Mouse (Mus musculus): ENCODE results near the gene Ptprt. TPM values are rescaled to one million over a fixed set of nuclear protein-coding genes. Genes with fewer than 3 reads are reported as not detected.

The Ptprt gene
- polyA plus RNA-seq, 1 experiment from 2014 or later: 4.6 TPM

DNA sequence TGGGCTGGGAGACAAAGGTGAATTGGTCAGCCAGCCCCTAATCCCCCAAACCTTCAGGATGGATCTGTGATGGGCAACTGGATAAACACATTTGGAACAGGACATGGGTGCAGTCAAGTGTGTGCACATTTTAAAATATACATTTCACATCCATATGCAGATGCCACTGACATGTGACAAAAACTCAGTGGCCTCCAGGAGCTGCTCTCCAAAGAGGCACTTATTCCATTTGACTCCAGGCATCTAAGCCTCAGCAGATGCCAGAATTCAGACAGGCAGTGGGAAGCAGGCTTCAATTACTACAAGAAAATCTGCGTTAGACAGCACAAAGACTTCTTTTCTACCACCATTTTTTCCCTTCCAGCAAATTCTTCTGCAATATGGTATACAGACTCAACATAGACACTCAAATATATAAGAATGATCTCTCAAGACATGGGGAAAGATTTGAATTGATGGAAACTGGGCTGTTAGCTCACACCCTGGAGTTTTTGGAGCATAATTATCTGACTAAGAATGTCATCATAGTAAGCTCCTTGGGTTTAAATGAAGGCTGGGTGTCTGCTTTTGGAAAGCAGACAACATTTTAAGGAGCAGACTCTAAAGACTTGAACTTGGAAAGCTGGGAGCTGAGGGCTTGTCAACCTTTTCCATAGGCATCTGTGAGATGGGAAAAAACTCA is 580.1 kb downstream of the Ptprt start:
- Histone ChIP-seq H3K27ac (ENCODE audit: low read depth, low read length) (no peak overlapping the region), H3K4me2 (replicated peaks; ENCODE audit: low read depth, low read length) (no peak overlapping the region), H3K4me3 (ENCODE audit: low read length) (no peak overlapping the region), H3K27me3 (ENCODE audit: control insufficient read depth, insufficient read depth, low read length) (no peaks in the 10 kb centered on the region), H3K36me3 (ENCODE audit: control insufficient read depth, insufficient read depth, low read length) (no peaks in the 10 kb centered on the region), H3K4me1 (ENCODE audit: control insufficient read depth, insufficient read depth, low read length) (no peaks in the 10 kb centered on the region), H3K9ac (ENCODE audit: low read depth, low read length) (no peak overlapping the region), H3K9me3 (ENCODE audit: control insufficient read depth, low read length) (no peaks in the 10 kb centered on the region)
- no peak for ATAC-seq (ENCODE audit: low FRiP score, low TSS enrichment)
- 61% methylated on average over 1 of the region's 1 CpGs for WGBS

DNA sequence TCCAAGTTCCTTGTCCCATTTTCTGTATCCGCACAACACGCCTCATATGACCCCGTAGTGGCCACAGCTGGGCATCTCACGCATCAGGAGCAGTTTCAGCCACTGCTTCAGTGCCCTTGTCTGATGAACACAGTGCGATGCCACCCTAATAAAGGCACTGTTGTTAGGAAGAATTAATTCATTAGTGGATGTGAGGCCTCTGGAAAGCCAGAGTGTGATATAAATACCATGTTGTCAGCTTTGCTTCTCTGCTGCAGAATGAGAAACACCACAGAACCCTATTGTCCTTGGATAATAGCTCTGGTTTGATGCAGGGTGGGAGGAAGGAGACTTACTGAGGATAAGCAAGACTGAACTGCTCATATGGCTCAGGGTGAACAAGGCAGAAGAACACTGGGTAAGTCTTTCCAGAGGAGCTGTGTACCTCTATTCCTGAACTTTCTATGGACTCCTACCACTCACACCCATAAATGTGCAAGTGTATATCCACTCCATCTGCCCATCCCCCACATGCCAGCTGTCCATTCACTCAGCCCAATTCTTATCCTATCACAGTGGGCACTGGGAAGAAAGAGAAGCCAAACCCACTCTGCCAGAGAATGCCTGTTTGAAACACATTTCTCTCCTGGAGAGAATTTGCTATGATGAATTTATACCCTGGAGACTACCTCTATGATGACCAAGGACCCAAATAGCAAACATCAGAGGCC is 582.2 kb downstream of the Ptprt start:
- no peak for ATAC-seq (ENCODE audit: low FRiP score, low TSS enrichment)
- Histone ChIP-seq H3K27ac (ENCODE audit: low read depth, low read length) (no peak overlapping the region), H3K9ac (ENCODE audit: low read depth, low read length) (no peak overlapping the region), H3K4me3 (ENCODE audit: low read length) (no peak overlapping the region), H3K4me2 (replicated peaks; ENCODE audit: low read depth, low read length) (no peak overlapping the region), H3K36me3 (ENCODE audit: control insufficient read depth, insufficient read depth, low read length) (no peaks in the 10 kb centered on the region), H3K9me3 (ENCODE audit: control insufficient read depth, low read length) (no peaks in the 10 kb centered on the region), H3K27me3 (ENCODE audit: control insufficient read depth, insufficient read depth, low read length) (no peaks in the 10 kb centered on the region), H3K4me1 (ENCODE audit: control insufficient read depth, insufficient read depth, low read length) (no peaks in the 10 kb centered on the region)
- WGBS: 89% methylated on average over 5 of the region's 5 CpGs

- H3K4me3 ChIP-seq (ENCODE audit: low read length): no peak overlapping the region
- no peak for ATAC-seq (ENCODE audit: low FRiP score, low TSS enrichment)
- H3K9ac ChIP-seq (ENCODE audit: low read depth, low read length): no peak overlapping the region
Measured at GRCm38 (mm10) chr2:162052816-162053215, 608.1 kb downstream of the Ptprt start.

DNA sequence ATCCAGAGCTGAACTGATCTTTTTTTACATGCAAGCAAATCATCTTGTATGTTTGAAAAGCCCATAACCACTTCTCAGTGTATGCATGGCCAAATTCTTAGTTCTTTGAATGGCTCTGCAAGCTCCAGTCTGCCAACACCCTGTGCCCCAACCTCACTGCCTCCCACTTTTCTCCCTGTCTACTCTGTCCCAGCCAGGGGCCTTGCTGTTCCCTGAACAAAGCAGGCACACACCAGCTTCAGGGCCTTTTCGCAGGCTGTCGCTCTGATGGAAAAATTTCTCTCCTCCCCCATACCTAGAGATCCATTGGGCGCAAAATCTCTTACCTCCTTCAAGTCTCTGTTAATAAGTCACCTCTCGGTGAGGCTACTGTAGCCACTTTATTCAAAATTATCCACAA is 610.7 kb downstream of the Ptprt start:
- Histone ChIP-seq H3K4me1 (ENCODE audit: control insufficient read depth, insufficient read depth, low read length) (no peaks in the 10 kb centered on the region), H3K36me3 (ENCODE audit: control insufficient read depth, insufficient read depth, low read length) (no peaks in the 10 kb centered on the region), H3K9me3 (ENCODE audit: control insufficient read depth, low read length) (no peaks in the 10 kb centered on the region), H3K27ac (ENCODE audit: low read depth, low read length) (no peak overlapping the region), H3K4me3 (ENCODE audit: low read length) (no peak overlapping the region), H3K9ac (ENCODE audit: low read depth, low read length) (no peak overlapping the region), H3K4me2 (replicated peaks; ENCODE audit: low read depth, low read length) (no peak overlapping the region), H3K27me3 (ENCODE audit: control insufficient read depth, insufficient read depth, low read length) (no peaks in the 10 kb centered on the region)
- WGBS: 52% methylated on average over 4 of the region's 4 CpGs
- ATAC-seq (ENCODE audit: low FRiP score, low TSS enrichment): peak; percentile 83; the same call in 1 of the 2 replicates

More at GRCm38 (mm10) chr2:162052816-162053215, 608.1 kb downstream of the Ptprt start:
- no peak overlapping the region for H3K27ac ChIP-seq (ENCODE audit: low read depth, low read length)
- H3K9me3 ChIP-seq (ENCODE audit: control insufficient read depth, low read length): no peaks in the 10 kb centered on the region
- 89% methylated on average over 3 of the region's 3 CpGs for WGBS
- H3K4me2 ChIP-seq (replicated peaks; ENCODE audit: low read depth, low read length): no peak overlapping the region
- H3K36me3 ChIP-seq (ENCODE audit: control insufficient read depth, insufficient read depth, low read length): no peaks in the 10 kb centered on the region
- no peaks in the 10 kb centered on the region for H3K4me1 ChIP-seq (ENCODE audit: control insufficient read depth, insufficient read depth, low read length)
- H3K27me3 ChIP-seq (ENCODE audit: control insufficient read depth, insufficient read depth, low read length): no peaks in the 10 kb centered on the region

- H3K4me3 ChIP-seq (ENCODE audit: low read length): no peak overlapping the region
- WGBS: 54% methylated on average over 4 of the region's 4 CpGs
Measured at GRCm38 (mm10) chr2:162035615-162036014, 625.3 kb downstream of the Ptprt start.

DNA sequence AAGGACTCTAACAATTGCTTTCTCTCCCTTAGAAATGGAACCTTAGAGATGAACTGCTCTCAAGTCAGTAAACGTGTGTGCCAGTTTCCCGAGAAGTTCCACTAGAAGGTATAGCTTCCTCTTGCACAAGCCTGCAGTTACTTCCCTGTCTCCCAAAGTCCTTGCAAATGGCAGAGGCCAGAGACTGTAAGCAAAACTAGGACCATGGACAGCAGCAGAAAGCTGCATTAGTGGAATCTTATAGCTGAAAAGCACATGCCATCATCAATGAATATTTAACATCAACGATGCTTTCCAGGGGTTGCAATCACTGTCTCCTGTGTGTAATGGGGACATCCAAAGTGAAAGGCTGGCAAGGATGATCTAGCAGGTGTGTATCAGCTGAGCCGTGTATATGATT is 629.3 kb downstream of the Ptprt start:
- no peak for ATAC-seq (ENCODE audit: low FRiP score, low TSS enrichment)
- Histone ChIP-seq H3K9me3 (ENCODE audit: control insufficient read depth, low read length) (no peaks in the 10 kb centered on the region), H3K4me1 (ENCODE audit: control insufficient read depth, insufficient read depth, low read length) (no peaks in the 10 kb centered on the region), H3K9ac (ENCODE audit: low read depth, low read length) (no peak overlapping the region), H3K36me3 (ENCODE audit: control insufficient read depth, insufficient read depth, low read length) (no peaks in the 10 kb centered on the region), H3K4me2 (replicated peaks; ENCODE audit: low read depth, low read length) (no peak overlapping the region), H3K27me3 (ENCODE audit: control insufficient read depth, insufficient read depth, low read length) (no peaks in the 10 kb centered on the region), H3K4me3 (ENCODE audit: low read length) (no peak overlapping the region), H3K27ac (ENCODE audit: low read depth, low read length) (no peak overlapping the region)
- WGBS: 67% methylated on average over 4 of the region's 4 CpGs

More at GRCm38 (mm10) chr2:162035615-162036014, 625.3 kb downstream of the Ptprt start:
- Histone ChIP-seq H3K27me3 (ENCODE audit: control insufficient read depth, insufficient read depth, low read length) (no peaks in the 10 kb centered on the region), H3K36me3 (ENCODE audit: control insufficient read depth, insufficient read depth, low read length) (no peaks in the 10 kb centered on the region), H3K4me1 (ENCODE audit: control insufficient read depth, insufficient read depth, low read length) (no peaks in the 10 kb centered on the region), H3K27ac (ENCODE audit: low read depth, low read length) (no peak overlapping the region), H3K4me2 (replicated peaks; ENCODE audit: low read depth, low read length) (no peak overlapping the region), H3K9ac (ENCODE audit: low read depth, low read length) (no peak overlapping the region), H3K9me3 (ENCODE audit: control insufficient read depth, low read length) (no peaks in the 10 kb centered on the region)
- ATAC-seq (ENCODE audit: low FRiP score, low TSS enrichment): no peak

DNA sequence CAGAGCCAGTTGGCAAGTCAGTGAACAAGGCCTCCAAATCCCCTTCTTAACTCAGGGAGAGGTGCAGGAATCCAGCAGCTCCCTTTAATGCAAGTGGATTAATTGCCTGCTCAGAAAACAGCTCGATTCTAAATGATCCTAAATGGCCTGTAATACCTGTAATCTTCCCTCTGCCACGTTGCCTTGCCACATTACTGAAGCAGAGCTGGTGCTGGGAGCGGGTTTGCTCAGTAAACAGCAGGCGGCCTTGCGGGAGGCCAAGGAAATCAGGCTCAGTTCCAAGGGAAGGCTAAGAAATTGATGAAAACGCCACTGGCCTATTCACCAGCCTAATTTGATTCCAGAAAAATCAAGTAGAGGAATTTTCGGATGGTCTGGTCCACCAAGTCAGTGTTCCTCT is 659.9 kb downstream of the Ptprt start:
- H3K27ac ChIP-seq (ENCODE audit: low read depth, low read length): no peak overlapping the region
- ATAC-seq (ENCODE audit: low FRiP score, low TSS enrichment): no peak
- H3K4me3 ChIP-seq (ENCODE audit: low read length): no peak overlapping the region
- no peaks in the 10 kb centered on the region for H3K27me3 ChIP-seq (ENCODE audit: control insufficient read depth, insufficient read depth, low read length)
- no peaks in the 10 kb centered on the region for H3K9me3 ChIP-seq (ENCODE audit: control insufficient read depth, low read length)
- no peaks in the 10 kb centered on the region for H3K4me1 ChIP-seq (ENCODE audit: control insufficient read depth, insufficient read depth, low read length)
- H3K36me3 ChIP-seq (ENCODE audit: control insufficient read depth, insufficient read depth, low read length): no peaks in the 10 kb centered on the region
- 69% methylated on average over 7 of the region's 7 CpGs for WGBS
- H3K4me2 ChIP-seq (replicated peaks; ENCODE audit: low read depth, low read length): no peak overlapping the region
- H3K9ac ChIP-seq (ENCODE audit: low read depth, low read length): no peak overlapping the region

DNA sequence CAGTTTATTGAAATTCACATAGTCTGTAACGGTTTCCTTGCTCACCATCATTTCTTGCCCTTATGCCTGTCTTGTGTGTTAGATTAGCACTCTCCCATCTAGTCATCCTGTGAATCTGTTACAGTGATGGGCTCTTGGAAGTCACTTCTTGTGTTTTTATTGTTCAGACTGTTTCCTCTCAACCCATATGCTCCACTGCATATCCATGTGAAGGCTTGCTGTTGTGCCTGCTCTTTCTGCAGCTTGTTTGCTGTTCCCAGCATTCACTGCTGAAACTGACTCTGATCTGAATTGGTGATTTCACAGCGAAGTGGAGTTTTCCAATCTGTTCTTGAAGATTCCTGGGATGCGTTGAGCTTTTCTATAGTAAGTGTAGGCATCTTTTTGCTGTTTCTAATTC is 678.6 kb downstream of the Ptprt start:
- Histone ChIP-seq H3K4me3 (ENCODE audit: low read length) (no peak overlapping the region), H3K4me2 (replicated peaks; ENCODE audit: low read depth, low read length) (no peak overlapping the region), H3K9ac (ENCODE audit: low read depth, low read length) (no peak overlapping the region), H3K27me3 (ENCODE audit: control insufficient read depth, insufficient read depth, low read length) (no peaks in the 10 kb centered on the region), H3K27ac (ENCODE audit: low read depth, low read length) (no peak overlapping the region), H3K4me1 (ENCODE audit: control insufficient read depth, insufficient read depth, low read length) (no peaks in the 10 kb centered on the region), H3K9me3 (ENCODE audit: control insufficient read depth, low read length) (no peaks in the 10 kb centered on the region), H3K36me3 (ENCODE audit: control insufficient read depth, insufficient read depth, low read length) (no peaks in the 10 kb centered on the region)
- 85% methylated on average over 3 of the region's 3 CpGs for WGBS
- ATAC-seq (ENCODE audit: low FRiP score, low TSS enrichment): no peak

Measured in kidney, embryonic 14.5 days (tissue).